Mouse (Mus musculus) ovary, postnatal 14 days (tissue): ENCODE measurements around the gene Lrp3.
"Not testable (repeated sequence)": the region's sequence is repeated elsewhere in the genome, so short reads cannot be mapped to it uniquely, and the experiment has no call there.

Experiments
- DNase-seq: peaks from one replicate; pipeline ENCODE4 v3.0.0; 2022; ENCODE audit warnings: low spot score

The Lrp3 gene

GRCm38 (mm10) chr7:35215225-35215624, at the start of gene Lrp3:
TSS of gene Lrp3 (minus strand) at chr7:35215498.
- DNase-seq, result peak; percentile 68

- peak; percentile 52 for DNase-seq
These were observed 49.4 kb upstream of the Lrp3 start for GRCm38 (mm10) chr7:35264746-35265145.

GRCm38 (mm10) chr7:35263595-35264489, 48.5 kb upstream of the Lrp3 start:
- no peak for DNase-seq

GRCm38 (mm10) chr7:35259384-35259783, 44.1 kb upstream of the Lrp3 start:
- DNase-seq, result no peak

- no peak for DNase-seq
These were observed 43.0 kb upstream of the Lrp3 start for GRCm38 (mm10) chr7:35258294-35258693.

GRCm38 (mm10) chr7:35252041-35252558, 36.8 kb upstream of the Lrp3 start:
- no peak for DNase-seq

- not testable (repeated sequence) for DNase-seq
These were observed 22.6 kb upstream of the Lrp3 start for GRCm38 (mm10) chr7:35237935-35238334.

GRCm38 (mm10) chr7:35235308-35235707, 20.0 kb upstream of the Lrp3 start:
- no peak for DNase-seq

GRCm38 (mm10) chr7:35234361-35235245, 19.3 kb upstream of the Lrp3 start:
- DNase-seq, result peak; percentile 99

- DNase-seq, result no peak
These were observed 18.6 kb upstream of the Lrp3 start for GRCm38 (mm10) chr7:35233861-35234260.

GRCm38 (mm10) chr7:35232796-35233455, 17.6 kb upstream of the Lrp3 start:
- DNase-seq, result no peak

GRCm38 (mm10) chr7:35230333-35230732, 15.0 kb upstream of the Lrp3 start:
- DNase-seq, result no peak

- no peak for DNase-seq
These were observed 5.5 kb upstream of the Lrp3 start for GRCm38 (mm10) chr7:35220694-35221365.

- no peak for DNase-seq
These were observed 433 bp upstream of the Lrp3 start for GRCm38 (mm10) chr7:35215731-35216130.

GRCm38 (mm10) chr7:35214442-35215222, 666 bp downstream of the Lrp3 start:
- no peak for DNase-seq

- no peak for DNase-seq
These were observed 3.5 kb downstream of the Lrp3 start for GRCm38 (mm10) chr7:35211791-35212190.

GRCm38 (mm10) chr7:35199755-35200154, 15.5 kb downstream of the Lrp3 start:
- no peak for DNase-seq

- no peak for DNase-seq
These were observed 16.1 kb downstream of the Lrp3 start for GRCm38 (mm10) chr7:35198981-35199754.

- no peak for DNase-seq
These were observed 18.3 kb downstream of the Lrp3 start for GRCm38 (mm10) chr7:35197022-35197421.

- no peak for DNase-seq
These were observed 24.0 kb downstream of the Lrp3 start for GRCm38 (mm10) chr7:35191276-35191675.
